Mouse (Mus musculus): ENCODE results near the gene Pilrb2. TPM values are rescaled to one million over a fixed set of nuclear protein-coding genes. Genes with fewer than 3 reads are reported as not detected.

The Pilrb2 gene
- polyA plus RNA-seq (2014; fragmentation: Illumina TruSeq; extraction: RNeasy Lipid Tissue Mini Kit (QIAGEN cat#74804); ENCODE audit: low read depth, low replicate concordance), result 5.3 TPM

DNA sequence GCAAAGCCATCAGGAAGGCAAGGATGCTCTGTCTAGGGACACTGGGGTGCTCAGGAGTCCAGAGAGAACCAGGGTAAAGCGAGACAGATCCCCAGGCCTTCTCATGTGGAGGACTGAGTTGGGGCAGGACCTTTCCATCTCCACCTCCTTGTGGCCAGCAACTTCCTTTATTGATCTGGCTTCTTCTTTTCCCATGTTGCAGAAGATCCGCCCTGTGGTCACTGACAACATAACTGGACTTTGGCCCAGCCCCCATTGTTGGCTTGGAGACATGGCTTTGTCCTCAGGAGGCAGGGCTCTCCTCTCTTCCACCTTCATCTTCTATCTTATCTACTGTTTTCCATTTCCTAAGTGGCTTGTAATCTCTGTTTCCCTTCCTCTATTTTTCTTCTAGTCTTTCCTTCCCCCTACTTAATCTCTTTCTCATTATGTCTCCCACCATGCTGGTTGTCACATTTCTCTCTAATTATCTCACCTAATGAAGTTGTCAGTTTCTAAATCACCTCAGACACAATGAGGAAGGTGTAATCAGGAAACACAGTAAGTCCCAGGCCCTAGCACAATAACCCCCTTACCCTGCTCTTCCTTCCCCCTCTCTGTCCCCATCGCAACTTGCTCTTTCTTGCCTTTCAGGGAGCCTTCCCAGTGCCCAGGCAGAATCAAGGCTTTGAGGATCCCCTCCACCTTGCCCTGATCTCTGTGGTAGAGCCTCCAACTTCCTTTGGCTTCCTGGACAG is at the start of gene Pilrb2:
TSS of gene Pilrb2 (minus strand) at position 172 of the 737 bp plus-strand sequence.

GRCm38 (mm10) chr5:137857960-137858710 is 13.5 kb downstream of the Pilrb2 start, which contains the start of gene Pilrb1:
TSS of gene Pilrb1 (minus strand) at chr5:137858106.

GRCm38 (mm10) chr5:137835966-137836520 is 35.6 kb downstream of the Pilrb2 start, which contains the start of gene Pilra:
TSS of gene Pilra (minus strand) at chr5:137836281.

Other genes starting within 250 kb of the Pilrb2 start
- 1.9 TPM for gene Fbxo24, start 242.8 kb downstream of the Pilrb2 start, polyA plus RNA-seq (2014; fragmentation: Illumina TruSeq; extraction: RNeasy Lipid Tissue Mini Kit (QIAGEN cat#74804); ENCODE audit: low read depth, low replicate concordance)
- 42.0 TPM for gene Lrch4, start 242.7 kb downstream of the Pilrb2 start, polyA plus RNA-seq (2014; fragmentation: Illumina TruSeq; extraction: RNeasy Lipid Tissue Mini Kit (QIAGEN cat#74804); ENCODE audit: low read depth, low replicate concordance)
- gene Gm20605, start 242.6 kb downstream of the Pilrb2 start, polyA plus RNA-seq (2014; fragmentation: Illumina TruSeq; extraction: RNeasy Lipid Tissue Mini Kit (QIAGEN cat#74804); ENCODE audit: low read depth, low replicate concordance), result 19.6 TPM
- gene Sap25, start 230.5 kb downstream of the Pilrb2 start, polyA plus RNA-seq (2014; fragmentation: Illumina TruSeq; extraction: RNeasy Lipid Tissue Mini Kit (QIAGEN cat#74804); ENCODE audit: low read depth, low replicate concordance), result 18.4 TPM
- 15.2 TPM for gene Irs3, start 226.1 kb downstream of the Pilrb2 start, polyA plus RNA-seq (2014; fragmentation: Illumina TruSeq; extraction: RNeasy Lipid Tissue Mini Kit (QIAGEN cat#74804); ENCODE audit: low read depth, low replicate concordance)
- 32.8 TPM for gene Agfg2, start 187.1 kb downstream of the Pilrb2 start, polyA plus RNA-seq (2014; fragmentation: Illumina TruSeq; extraction: RNeasy Lipid Tissue Mini Kit (QIAGEN cat#74804); ENCODE audit: low read depth, low replicate concordance)
- gene Nyap1, start 130.2 kb downstream of the Pilrb2 start, polyA plus RNA-seq (2014; fragmentation: Illumina TruSeq; extraction: RNeasy Lipid Tissue Mini Kit (QIAGEN cat#74804); ENCODE audit: low read depth, low replicate concordance), result 3.1 TPM
- gene Tsc22d4, start 126.1 kb downstream of the Pilrb2 start, polyA plus RNA-seq (2014; fragmentation: Illumina TruSeq; extraction: RNeasy Lipid Tissue Mini Kit (QIAGEN cat#74804); ENCODE audit: low read depth, low replicate concordance), result 187 TPM
- 12.7 TPM for gene Ppp1r35, start 93.0 kb downstream of the Pilrb2 start, polyA plus RNA-seq (2014; fragmentation: Illumina TruSeq; extraction: RNeasy Lipid Tissue Mini Kit (QIAGEN cat#74804); ENCODE audit: low read depth, low replicate concordance)
- 38.5 TPM for gene Mepce, start 84.2 kb downstream of the Pilrb2 start, polyA plus RNA-seq (2014; fragmentation: Illumina TruSeq; extraction: RNeasy Lipid Tissue Mini Kit (QIAGEN cat#74804); ENCODE audit: low read depth, low replicate concordance)
- gene Zcwpw1, start 84.0 kb downstream of the Pilrb2 start, polyA plus RNA-seq (2014; fragmentation: Illumina TruSeq; extraction: RNeasy Lipid Tissue Mini Kit (QIAGEN cat#74804); ENCODE audit: low read depth, low replicate concordance), result 8.0 TPM
- gene Pilra, start 35.5 kb downstream of the Pilrb2 start, polyA plus RNA-seq (2014; fragmentation: Illumina TruSeq; extraction: RNeasy Lipid Tissue Mini Kit (QIAGEN cat#74804); ENCODE audit: low read depth, low replicate concordance), result 4.9 TPM
- 4.2 TPM for gene Pilrb1, start 13.7 kb downstream of the Pilrb2 start, polyA plus RNA-seq (2014; fragmentation: Illumina TruSeq; extraction: RNeasy Lipid Tissue Mini Kit (QIAGEN cat#74804); ENCODE audit: low read depth, low replicate concordance)
- 0.10 TPM for gene Cyp3a13, start 49.8 kb upstream of the Pilrb2 start, polyA plus RNA-seq (2014; fragmentation: Illumina TruSeq; extraction: RNeasy Lipid Tissue Mini Kit (QIAGEN cat#74804); ENCODE audit: low read depth, low replicate concordance)
- 0.10 TPM for gene Gjc3, start 91.3 kb upstream of the Pilrb2 start, polyA plus RNA-seq (2014; fragmentation: Illumina TruSeq; extraction: RNeasy Lipid Tissue Mini Kit (QIAGEN cat#74804); ENCODE audit: low read depth, low replicate concordance)
- gene Azgp1, start 109.7 kb upstream of the Pilrb2 start, polyA plus RNA-seq (2014; fragmentation: Illumina TruSeq; extraction: RNeasy Lipid Tissue Mini Kit (QIAGEN cat#74804); ENCODE audit: low read depth, low replicate concordance), result 1.3 TPM
- gene Smok3a, start 149.4 kb upstream of the Pilrb2 start, polyA plus RNA-seq (2014; fragmentation: Illumina TruSeq; extraction: RNeasy Lipid Tissue Mini Kit (QIAGEN cat#74804); ENCODE audit: low read depth, low replicate concordance), result not detected
- 0.36 TPM for gene Smok3b, start 149.6 kb upstream of the Pilrb2 start, polyA plus RNA-seq (2014; fragmentation: Illumina TruSeq; extraction: RNeasy Lipid Tissue Mini Kit (QIAGEN cat#74804); ENCODE audit: low read depth, low replicate concordance)
- gene Smok3c, start 181.4 kb upstream of the Pilrb2 start, polyA plus RNA-seq (2014; fragmentation: Illumina TruSeq; extraction: RNeasy Lipid Tissue Mini Kit (QIAGEN cat#74804); ENCODE audit: low read depth, low replicate concordance), result not detected
- 11.2 TPM for gene Zkscan1, start 213.3 kb upstream of the Pilrb2 start, polyA plus RNA-seq (2014; fragmentation: Illumina TruSeq; extraction: RNeasy Lipid Tissue Mini Kit (QIAGEN cat#74804); ENCODE audit: low read depth, low replicate concordance)
- 19.0 TPM for gene Zscan21, start 245.1 kb upstream of the Pilrb2 start, polyA plus RNA-seq (2014; fragmentation: Illumina TruSeq; extraction: RNeasy Lipid Tissue Mini Kit (QIAGEN cat#74804); ENCODE audit: low read depth, low replicate concordance)

Data from adipose tissue, adult 10 weeks (tissue).